In the genomic region with DNA sequence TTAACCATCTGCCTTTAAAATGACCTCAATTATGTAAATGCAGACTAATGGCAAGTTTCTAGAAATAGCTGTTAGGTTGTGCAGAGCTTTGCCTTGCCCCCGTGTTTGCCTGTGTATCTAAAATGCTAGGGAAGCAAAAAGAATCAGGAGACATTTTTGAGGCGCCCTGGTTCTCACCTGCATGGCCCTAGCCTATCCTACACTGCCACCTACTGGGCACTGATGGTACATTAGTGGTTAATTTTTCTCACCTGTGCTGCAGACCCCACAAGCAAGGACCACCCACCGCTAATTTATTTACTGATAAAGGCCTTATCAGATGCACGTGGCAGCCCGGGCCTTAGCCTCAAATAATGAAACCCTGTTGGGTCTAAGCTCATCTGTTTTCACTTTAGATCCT, we compare ENCODE assay signal across 10 mouse cellular contexts. TPM values are rescaled to one million over a fixed set of nuclear protein-coding genes. Genes with fewer than 3 reads are reported as not detected.
DNase-seq lines count a peak whose midpoint lies in the region; ATAC-seq lines count a peak whose summit lies in the region.
"Had no signal": no experiment of that assay in that cellular context is flagged by ENCODE, and none has a peak within 500 bp of the region (broad histone marks: within the 10 kb centered on the region; RNA-seq: fewer than 3 reads in every experiment).

No protein-coding gene starts in this region.

- no peak overlapping the region for H3K27ac ChIP-seq in midbrain, embryonic 14.5 days (replicated peaks; ENCODE audit: low read depth, low read length)
- H3K27ac ChIP-seq in midbrain, embryonic 15.5 days = no peak overlapping the region
- H3K27ac ChIP-seq in liver, embryonic 11.5 days (ENCODE audit: low read depth, low read length) = no peak overlapping the region

- 0 out of 2 replicates have a peak, but pooled peaks cover 4% of the 10 kb centered on the region for H3K4me1 ChIP-seq in midbrain, embryonic 14.5 days (ENCODE audit: control insufficient read depth, insufficient read depth, low read length)
- no peaks in the 10 kb centered on the region for H3K4me1 ChIP-seq in midbrain, embryonic 15.5 days
- no peaks in the 10 kb centered on the region for H3K4me1 ChIP-seq in liver, embryonic 11.5 days (replicated peaks; ENCODE audit: control insufficient read depth, insufficient read depth, low read length)

- peak; percentile 88 for DNase-seq in midbrain, embryonic 14.5 days
- peak; percentile 56 for DNase-seq in ZHBTc4 (ENCODE audit: low read depth, low spot score)
- peak; percentile 40 to 71 for DNase-seq in cerebellum, postnatal 4 days (ENCODE audit: low spot score in 2 of 2)
- peak; percentile 56 for DNase-seq in hindlimb bud, embryonic 11.5 days (ENCODE audit: extremely low spot score, low read depth, low spot score)
- peak; percentile 38 for DNase-seq in liver, embryonic 11.5 days (ENCODE audit: low spot score)
- DNase-seq in right cerebral cortex, postnatal 10 days (ENCODE audit: low spot score in 2 of 2) = peak; percentile 50 to 67

- H3K4me3 ChIP-seq in midbrain, embryonic 14.5 days (replicated peaks; ENCODE audit: low read depth, low read length) = no peak overlapping the region
- H3K4me3 ChIP-seq in midbrain, embryonic 15.5 days = no peak overlapping the region
- H3K4me3 ChIP-seq in liver, embryonic 11.5 days (ENCODE audit: low read depth, low read length) = no peak overlapping the region

- no peak for ATAC-seq in midbrain, embryonic 14.5 days (ENCODE audit: low FRiP score, low TSS enrichment)
- no peak for ATAC-seq in midbrain, embryonic 15.5 days (replicated peaks)
- ATAC-seq in liver, embryonic 11.5 days (replicated peaks; ENCODE audit: low FRiP score) = no peak
- ATAC-seq in erythroid progenitor cell, adult 5-6 weeks (replicated peaks; ENCODE audit: low FRiP score, poor library complexity, severe bottlenecking) = no peak

- WGBS in midbrain, embryonic 14.5 days = 10% methylated on average over 5 of the region's 5 CpGs
- 7% methylated on average over 5 of the region's 5 CpGs for WGBS in midbrain, embryonic 15.5 days
- 3% methylated on average over 5 of the region's 5 CpGs for WGBS in liver, embryonic 11.5 days

- H3K27me3 ChIP-seq in midbrain, embryonic 14.5 days (ENCODE audit: control insufficient read depth, insufficient read depth, low read length) = no peaks in the 10 kb centered on the region
- H3K27me3 ChIP-seq in midbrain, embryonic 15.5 days (replicated peaks) = 0 out of 2 replicates have a peak, but pooled peaks cover 5% of the 10 kb centered on the region
- H3K27me3 ChIP-seq in liver, embryonic 11.5 days (replicated peaks; ENCODE audit: control insufficient read depth, insufficient read depth, low read length) = no peaks in the 10 kb centered on the region

- H3K9ac ChIP-seq in midbrain, embryonic 14.5 days (replicated peaks; ENCODE audit: low read length) = no peak overlapping the region
- no peak overlapping the region for H3K9ac ChIP-seq in midbrain, embryonic 15.5 days
- H3K9ac ChIP-seq in liver, embryonic 11.5 days (ENCODE audit: low read depth, low read length) = no peak overlapping the region

- H3K4me2 ChIP-seq in midbrain, embryonic 14.5 days (ENCODE audit: low read length) = no peak overlapping the region
- H3K4me2 ChIP-seq in midbrain, embryonic 15.5 days = no peak overlapping the region
- H3K4me2 ChIP-seq in liver, embryonic 11.5 days = no peak overlapping the region

- no peaks in the 10 kb centered on the region for H3K36me3 ChIP-seq in midbrain, embryonic 14.5 days (ENCODE audit: control insufficient read depth, insufficient read depth, low read length)
- no peaks in the 10 kb centered on the region for H3K36me3 ChIP-seq in midbrain, embryonic 15.5 days (replicated peaks)
- no peaks in the 10 kb centered on the region for H3K36me3 ChIP-seq in liver, embryonic 11.5 days (ENCODE audit: control insufficient read depth, insufficient read depth, low read length)

- no peaks in the 10 kb centered on the region for H3K9me3 ChIP-seq in midbrain, embryonic 14.5 days (ENCODE audit: control insufficient read depth, low read length)
- no peaks in the 10 kb centered on the region for H3K9me3 ChIP-seq in midbrain, embryonic 15.5 days
- H3K9me3 ChIP-seq in liver, embryonic 11.5 days (ENCODE audit: control insufficient read depth, low read length) = no peaks in the 10 kb centered on the region

RNA-seq across cellular contexts. Expression of a gene that starts 5.4 kb away (rescaled TPM):
- not detected in 2 replicates for polyA plus RNA-seq in midbrain, embryonic 14.5 days (2014; fragmentation: Nextera tagmentation; extraction: Ambion mirVana)
- not detected in 2 replicates for polyA plus RNA-seq in midbrain, embryonic 15.5 days (2015; fragmentation: Nextera tagmentation; extraction: Ambion mirVana)
- not detected in 2 replicates for polyA plus RNA-seq in liver, embryonic 11.5 days (2014; fragmentation: Nextera tagmentation; extraction: Ambion mirVana)
- total RNA-seq in erythroid progenitor cell, adult 5-6 weeks (2015; ENCODE audit: low replicate concordance) = not detected in 2 replicates
- total RNA-seq in erythroid progenitor cell, adult 5-6 weeks (2017; ENCODE audit: low replicate concordance) = not detected in 2 replicates
- total RNA-seq: layer of hippocampus, adult 18-20 months had no signal
- polyA plus RNA-seq: stomach, embryonic 14.5 days had no signal

RNA-seq across cellular contexts. Expression of a gene that starts 6.6 kb away (rescaled TPM):
- polyA plus RNA-seq in midbrain, embryonic 14.5 days (2014; fragmentation: Nextera tagmentation; extraction: Ambion mirVana) = not detected in 2 replicates
- polyA plus RNA-seq in midbrain, embryonic 15.5 days (2015; fragmentation: Nextera tagmentation; extraction: Ambion mirVana) = not detected in 2 replicates
- polyA plus RNA-seq in liver, embryonic 11.5 days (2014; fragmentation: Nextera tagmentation; extraction: Ambion mirVana) = not detected in 2 replicates
- not detected in 2 replicates for total RNA-seq in erythroid progenitor cell, adult 5-6 weeks (2015; ENCODE audit: low replicate concordance)
- not detected in 2 replicates for total RNA-seq in erythroid progenitor cell, adult 5-6 weeks (2017; ENCODE audit: low replicate concordance)
- total RNA-seq: layer of hippocampus, adult 18-20 months had no signal
- polyA plus RNA-seq: stomach, embryonic 14.5 days had no signal

RNA-seq across cellular contexts. Expression of a gene that starts 16.8 kb away (rescaled TPM):
- not detected in 2 replicates for polyA plus RNA-seq in midbrain, embryonic 14.5 days (2014; fragmentation: Nextera tagmentation; extraction: Ambion mirVana)
- polyA plus RNA-seq in midbrain, embryonic 15.5 days (2015; fragmentation: Nextera tagmentation; extraction: Ambion mirVana) = not detected in 2 replicates
- not detected in 2 replicates for polyA plus RNA-seq in liver, embryonic 11.5 days (2014; fragmentation: Nextera tagmentation; extraction: Ambion mirVana)
- total RNA-seq in erythroid progenitor cell, adult 5-6 weeks (2015; ENCODE audit: low replicate concordance) = not detected in 2 replicates
- total RNA-seq in erythroid progenitor cell, adult 5-6 weeks (2017; ENCODE audit: low replicate concordance) = not detected in 2 replicates
- total RNA-seq: layer of hippocampus, adult 18-20 months had no signal
- polyA plus RNA-seq: stomach, embryonic 14.5 days had no signal

RNA-seq across cellular contexts. Expression of a gene that starts 25.4 kb away (rescaled TPM):
- not detected in 2 replicates for polyA plus RNA-seq in midbrain, embryonic 14.5 days (2014; fragmentation: Nextera tagmentation; extraction: Ambion mirVana)
- polyA plus RNA-seq in midbrain, embryonic 15.5 days (2015; fragmentation: Nextera tagmentation; extraction: Ambion mirVana) = not detected in 2 replicates
- polyA plus RNA-seq in liver, embryonic 11.5 days (2014; fragmentation: Nextera tagmentation; extraction: Ambion mirVana) = not detected in 2 replicates
- total RNA-seq in erythroid progenitor cell, adult 5-6 weeks (2015; ENCODE audit: low replicate concordance) = not detected in 2 replicates
- not detected in 2 replicates for total RNA-seq in erythroid progenitor cell, adult 5-6 weeks (2017; ENCODE audit: low replicate concordance)
- total RNA-seq: layer of hippocampus, adult 18-20 months had no signal
- polyA plus RNA-seq: stomach, embryonic 14.5 days had no signal

RNA-seq across cellular contexts. Expression of a gene that starts 30.8 kb away (rescaled TPM):
- polyA plus RNA-seq in midbrain, embryonic 14.5 days (2014; fragmentation: Nextera tagmentation; extraction: Ambion mirVana) = 536 and 755 TPM in 2 replicates
- 526 and 562 TPM in 2 replicates for polyA plus RNA-seq in midbrain, embryonic 15.5 days (2015; fragmentation: Nextera tagmentation; extraction: Ambion mirVana)
- polyA plus RNA-seq in liver, embryonic 11.5 days (2014; fragmentation: Nextera tagmentation; extraction: Ambion mirVana) = 320 and 354 TPM in 2 replicates
- total RNA-seq in erythroid progenitor cell, adult 5-6 weeks (2015; ENCODE audit: low replicate concordance) = 57.3 and 61.2 TPM in 2 replicates
- 22.7 and 46.8 TPM in 2 replicates for total RNA-seq in erythroid progenitor cell, adult 5-6 weeks (2017; ENCODE audit: low replicate concordance)

Comparison
In these comparisons a context has a peak if more than half of its experiments do, and no peak if none do; other contexts are left out.
1. DNase-seq: peak in every context shown above with its lines; median percentile 88 in midbrain, embryonic 14.5 days; 58 in right cerebral cortex, postnatal 10 days; 56 in ZHBTc4; 56 in hindlimb bud, embryonic 11.5 days; 56 in cerebellum, postnatal 4 days; 38 in liver, embryonic 11.5 days.